Mouse (Mus musculus) adrenal gland, postnatal 4 days (tissue): Measurements from ENCODE around the gene Zfp329. TPM values are rescaled to one million over a fixed set of nuclear protein-coding genes. Genes with fewer than 3 reads are reported as not detected.

ENCODE experiments used
- total RNA-seq, 2 experiments: library from RNA; stranded (reverse); gene quantifications; 2 replicates each; pipeline ENCODE4 v1.2.3; 2021

The Zfp329 gene
- total RNA-seq, 2 experiments from 2014 or later, result 16.0 to 16.4 TPM

Other genes starting within 250 kb of the Zfp329 start
- gene Vmn2r53, start 210.1 kb downstream of the Zfp329 start, total RNA-seq, result under 1 TPM; 0.03 to 0.06 TPM
- not detected for gene Vmn2r54, start 178.5 kb downstream of the Zfp329 start, total RNA-seq
- not detected for gene Vmn2r55, start 133.9 kb downstream of the Zfp329 start, total RNA-seq
- not detected for gene Vmn2r56, start 83.9 kb downstream of the Zfp329 start, total RNA-seq
- gene Zscan18, start 15.2 kb downstream of the Zfp329 start, total RNA-seq, result 1 to 10 TPM; 8.0 to 8.2 TPM
- 10 to 100 TPM; 34.2 to 35.4 TPM for gene Zfp110, start 15.9 kb upstream of the Zfp329 start, total RNA-seq
- 1 to 10 TPM; 5.3 to 5.7 TPM for gene Zfp128, start 62.3 kb upstream of the Zfp329 start, total RNA-seq
- 10 to 100 TPM; 11.3 to 12.4 TPM for gene Zscan22, start 79.0 kb upstream of the Zfp329 start, total RNA-seq
- gene Rps5, start 103.4 kb upstream of the Zfp329 start, total RNA-seq, result 1,000 to 10,000 TPM; 1,322 to 1,347 TPM
- gene Rnf225, start 108.6 kb upstream of the Zfp329 start, total RNA-seq, result under 1 TPM; 0.59 to 0.64 TPM
- gene Zfp324, start 147.0 kb upstream of the Zfp329 start, total RNA-seq, result 10 to 100 TPM; 12.7 to 13.5 TPM
- 10 to 100 TPM in 1 of 2 experiments, 1 to 10 TPM in 1; 9.2 to 11.3 TPM for gene Zfp446, start 159.0 kb upstream of the Zfp329 start, total RNA-seq
- gene Slc27a5, start 179.3 kb upstream of the Zfp329 start, total RNA-seq, result 10 to 100 TPM in 1 of 2 experiments, under 1 TPM in 1; 0.70 to 16.3 TPM
- 100 to 1,000 TPM; 392 to 400 TPM for gene Trim28, start 180.3 kb upstream of the Zfp329 start, total RNA-seq
- 10 to 100 TPM; 18.4 to 18.5 TPM for gene Zbtb45, start 191.2 kb upstream of the Zfp329 start, total RNA-seq
- 100 to 1,000 TPM; 181 to 189 TPM for gene Chmp2a, start 215.9 kb upstream of the Zfp329 start, total RNA-seq
- gene Ube2m, start 219.4 kb upstream of the Zfp329 start, total RNA-seq, result 100 to 1,000 TPM; 168 to 181 TPM
- 1 to 10 TPM; 5.5 to 6.0 TPM for gene Mzf1, start 235.9 kb upstream of the Zfp329 start, total RNA-seq